Mouse (Mus musculus) intestine, embryonic 16.5 days (tissue): ENCODE results near the gene Dnajb4. TPM values are rescaled to one million over a fixed set of nuclear protein-coding genes. Genes with fewer than 3 reads are reported as not detected.
"Not testable (repeated sequence)": the region's sequence is repeated elsewhere in the genome, so short reads cannot be mapped to it uniquely, and the experiment has no call there.

Experiments used
- ATAC-seq: fragments of 200-750 bp; cut with Nextera tagmentation; 2 replicates; pipeline ENCODE4 v1.8.0; 2017; ENCODE audit warnings: moderate TSS enrichment, moderate library complexity
- H3K27ac ChIP-seq: fragments of 300-500 bp; sonication (generic); 2 replicates; pipeline ENCODE4 v1.5.1; 2014; ENCODE audit warnings: mild to moderate bottlenecking, low read length
- H3K27me3 ChIP-seq: fragments of 300-500 bp; sonication (generic); replicated peaks from 2 replicates; pipeline ENCODE4 v1.6.1; 2014; ENCODE audit warnings: low read length, control low read depth, mixed read lengths; ENCODE audit not compliant: control insufficient read depth, insufficient read depth
- H3K36me3 ChIP-seq: fragments of 300-500 bp; sonication (generic); 2 replicates; pipeline ENCODE4 v1.6.1; 2014; ENCODE audit warnings: low read length, control low read depth; ENCODE audit not compliant: control insufficient read depth, insufficient read depth
- H3K4me1 ChIP-seq: fragments of 300-500 bp; sonication (generic); 2 replicates; pipeline ENCODE4 v1.6.1; 2014; ENCODE audit warnings: low read length, control low read depth, mixed read lengths; ENCODE audit not compliant: control insufficient read depth, insufficient read depth
- H3K4me2 ChIP-seq: fragments of 300-500 bp; sonication (generic); 2 replicates; pipeline ENCODE4 v1.6.1; 2014; ENCODE audit warnings: low read depth, low read length, control low read depth
- H3K4me3 ChIP-seq: fragments of 300-500 bp; sonication (generic); 2 replicates; pipeline ENCODE4 v1.5.1; 2014; ENCODE audit warnings: mild to moderate bottlenecking, low read length
- H3K9ac ChIP-seq: fragments of 300-500 bp; sonication (generic); 2 replicates; pipeline ENCODE4 v1.6.1; 2014; ENCODE audit warnings: low read depth, low read length
- H3K9me3 ChIP-seq: fragments of 300-500 bp; sonication (generic); 2 replicates; pipeline ENCODE4 v1.6.1; 2016; ENCODE audit warnings: low read length, control low read depth; ENCODE audit not compliant: control insufficient read depth
- WGBS: fragments of 180-500 bp; shearing (Covaris S2); extraction: QIAGEN DNeasy Blood & Tissue Kit; methylation state at CpG from one replicate; pipeline ENCODE4 v1.1.7; 2014; 5-methylcytosine and 5-hydroxymethylcytosine counted together
- polyA plus RNA-seq: library from polyadenylated mRNA; unstranded; fragments of >200 nt; fragmentation: Nextera tagmentation; extraction: Ambion mirVana; gene quantifications from 2 replicates; pipeline ENCODE4 v1.2.1, GENCODE M21; 2015

Gene Dnajb4
- polyA plus RNA-seq, 1 experiment from 2014 or later = 23.2 TPM

GRCm38 (mm10) chr3:152129426-152129825 lies 80.7 kb downstream of the Dnajb4 start:
- not testable (repeated sequence) for H3K27me3 ChIP-seq, H3K27ac ChIP-seq, H3K36me3 ChIP-seq, H3K4me2 ChIP-seq, H3K4me1 ChIP-seq, H3K9ac ChIP-seq, H3K9me3 ChIP-seq, ATAC-seq, H3K4me3 ChIP-seq
- WGBS = 96% methylated on average over 4 of the region's 4 CpGs

DNA sequence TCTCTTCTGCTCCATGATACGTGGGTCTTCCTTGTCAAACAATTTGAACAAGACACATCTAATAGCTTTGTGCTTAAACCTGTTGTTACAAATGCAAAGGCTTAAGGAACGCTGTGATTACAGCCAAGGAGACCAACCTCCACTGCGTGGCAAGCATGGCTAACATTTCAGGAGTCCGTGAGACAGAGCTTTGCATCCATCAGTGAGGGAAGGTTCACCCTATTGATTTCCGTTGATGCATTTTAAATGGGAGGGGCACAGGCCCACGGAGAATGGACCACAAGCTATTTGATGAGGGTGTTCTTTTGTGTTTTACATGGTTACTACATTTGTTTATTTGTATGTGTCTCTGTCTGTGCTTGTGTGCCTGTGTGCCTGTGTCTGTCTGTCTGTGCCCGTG lies 81.5 kb downstream of the Dnajb4 start:
- no peak for ATAC-seq
- H3K4me2 ChIP-seq = no peak overlapping the region

More for the DNA sequence above, 81.5 kb downstream of the Dnajb4 start:
- Histone ChIP-seq H3K9ac (no peak overlapping the region), H3K9me3 (no peaks in the 10 kb centered on the region), H3K36me3 (peaks cover 4% of the 10 kb centered on the region; the same call in 1 of the 2 replicates), H3K27me3 (no peaks in the 10 kb centered on the region), H3K27ac (no peak overlapping the region), H3K4me1 (no peaks in the 10 kb centered on the region), H3K4me3 (no peak overlapping the region)
- WGBS = 80% methylated on average over 7 of the region's 7 CpGs

Other genes with a start within 250 kb of the Dnajb4 start
- 244 TPM in 2 replicates for gene Gipc2, start 44.1 kb downstream of the Dnajb4 start, polyA plus RNA-seq
- 143 and 157 TPM in 2 replicates for gene Fubp1, start 120 bp upstream of the Dnajb4 start, polyA plus RNA-seq
- gene Nexn, start 56.0 kb upstream of the Dnajb4 start, polyA plus RNA-seq = 21.6 and 21.7 TPM in 2 replicates
- gene Miga1, start 130.1 kb upstream of the Dnajb4 start, polyA plus RNA-seq = 13.5 and 13.9 TPM in 2 replicates
- 46.0 and 49.3 TPM in 2 replicates for gene Usp33, start 136.2 kb upstream of the Dnajb4 start, polyA plus RNA-seq
- 30.7 and 31.6 TPM in 2 replicates for gene Zzz3, start 185.2 kb upstream of the Dnajb4 start, polyA plus RNA-seq